Mouse (Mus musculus): ENCODE data around the gene Ctdnep1.

GRCm38 (mm10) chr11:69947337-69948065 is 33.5 kb upstream of the Ctdnep1 start:
- TF ChIP-seq CTCF (IDR thresholded peaks at IDR 0.05; ENCODE audit: control insufficient read depth, insufficient read depth, low read length) = no peak
- TF ChIP-seq POLR2A (IDR thresholded peaks at IDR 0.05; ENCODE audit: borderline replicate concordance, control insufficient read depth, low read depth, low read length) = no peak

Data from bone marrow, adult 2 months (tissue).